In the genomic region with DNA sequence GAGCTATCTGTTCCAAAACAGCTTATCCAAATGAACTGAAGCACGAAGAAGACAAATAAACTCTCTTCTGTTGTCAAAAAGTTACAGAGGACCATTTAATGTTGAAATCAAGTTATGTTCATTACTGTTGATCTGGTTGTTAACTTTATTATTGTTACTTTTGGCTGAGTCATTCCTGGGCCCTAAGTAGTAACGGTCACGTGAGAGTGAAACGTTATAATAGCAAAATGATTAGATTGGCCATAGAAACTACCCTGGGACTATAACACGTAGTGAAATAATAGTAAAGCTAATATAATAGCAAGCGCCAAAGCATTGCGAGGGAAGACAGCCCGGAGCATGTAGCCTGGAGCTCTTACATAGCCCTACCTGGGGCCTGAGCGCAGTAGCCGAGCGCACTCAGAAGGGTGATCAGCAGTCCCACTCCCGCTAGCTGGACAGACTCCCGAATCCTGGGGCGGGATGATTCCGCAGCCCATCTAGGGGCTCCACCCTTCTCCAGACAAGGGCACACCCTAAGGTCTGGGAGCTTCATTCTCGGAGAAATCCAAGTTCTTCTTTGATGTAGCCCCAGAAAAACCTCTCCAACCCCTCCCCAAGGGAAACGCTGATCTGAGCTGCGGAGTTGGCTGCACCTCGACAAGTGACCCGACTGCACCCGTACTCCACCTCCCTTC, we compare ENCODE assay signal across 8 mouse cellular contexts. TPM values are rescaled to one million over a fixed set of nuclear protein-coding genes. Genes with fewer than 3 reads are reported as not detected.
DNase-seq lines count a peak whose midpoint lies in the region; ATAC-seq and TF ChIP-seq lines count a peak whose summit lies in the region.

TSS of gene Acyp1 (minus strand) at position 630 of the 677 bp plus-strand sequence.

- H3K27me3 ChIP-seq in C2C12 (ENCODE audit: control insufficient read depth, insufficient read depth, insufficient read length) (no peaks in the 10 kb centered on the region), Patski (no peaks in the 10 kb centered on the region)
- H3K27me3 ChIP-seq in forebrain, embryonic 11.5 days (ENCODE audit: control insufficient read depth, insufficient read depth, low read length), result no peaks in the 10 kb centered on the region

- intact Hi-C loops in heart, postnatal 10 days (cut with DNase I), result loop anchor here (1.0 to 5.0 kb wide), 2 partner anchors 116 to 144 kb away; no protein-coding TSS in a partner anchor

- H3K79me3 ChIP-seq in C2C12 (ENCODE audit: low read depth), result no peaks in the 10 kb centered on the region

- no peaks in the 10 kb centered on the region for H3K36me3 ChIP-seq in C2C12 (ENCODE audit: control insufficient read depth, insufficient read depth)
- H3K36me3 ChIP-seq in forebrain, embryonic 11.5 days (ENCODE audit: control insufficient read depth, insufficient read depth, low read length), result no peaks in the 10 kb centered on the region
- H3K36me3 ChIP-seq in macrophage (ENCODE audit: inconsistent target), result no peaks in the 10 kb centered on the region

- H3K4me1 ChIP-seq in forebrain, embryonic 11.5 days (replicated peaks; ENCODE audit: control insufficient read depth, insufficient read depth, low read length), result no peaks in the 10 kb centered on the region

- POLR2A ChIA-PET in Patski (lab: Charles Lee), result interaction anchor here (0.6 kb wide), 1 partner anchor 50 kb away, joined by 9 read pairs; no protein-coding TSS in a partner anchor

- no peaks in the 10 kb centered on the region for H3K9me3 ChIP-seq in forebrain, embryonic 11.5 days (ENCODE audit: control insufficient read depth, low read length)

- CTCF ChIA-PET in Patski (lab: Charles Lee), result interaction anchor here (1.2 to 2.4 kb wide), 4 partner anchors 17 to 196 kb away, joined by 3 to 18 read pairs (median 6); no protein-coding TSS in a partner anchor

- TF ChIP-seq CTCF in C2C12 (IDR thresholded peaks at IDR 0.05; ENCODE audit: control insufficient read depth, insufficient read depth, insufficient read length) (no peak), Patski (IDR thresholded peaks at IDR 0.05) (no peak)

- H3K9ac ChIP-seq in forebrain, embryonic 11.5 days (ENCODE audit: low read length), result peak within 1 kb of the TSS; percentile 56

- peak within 1 kb of the TSS; percentile 80 for H3ac ChIP-seq in C2C12 (ENCODE audit: control insufficient read depth, insufficient read length, low read depth)

- in situ Hi-C loops in Patski (cut with MboI; ENCODE audit: low pct_unique_long_range_greater_than_20kb), result loop anchor here (5.0 kb wide), 2 partner anchors 56 to 116 kb away; no protein-coding TSS in a partner anchor

- WGBS in forebrain, embryonic 11.5 days, result 8% methylated on average over 21 of the region's 21 CpGs
- 11% methylated on average over 17 of the region's 21 CpGs for WGBS in macrophage (ENCODE audit: missing documents)

- H3K27ac ChIP-seq in forebrain, embryonic 11.5 days (ENCODE audit: low read depth, low read length), result no peak within 1 kb of the TSS
- no peak within 1 kb of the TSS for H3K27ac ChIP-seq in macrophage

- H3K79me2 ChIP-seq in C2C12 (ENCODE audit: control insufficient read depth, insufficient read depth), result no peaks in the 10 kb centered on the region
- no peaks in the 10 kb centered on the region for H3K79me2 ChIP-seq in macrophage (ENCODE audit: inconsistent target)

- no peak for DNase-seq in Patski (ENCODE audit: low read depth, low spot score)
- DNase-seq in forebrain, embryonic 11.5 days (ENCODE audit: low spot score), result no peak
- DNase-seq in heart, postnatal 10 days, result peak; percentile 67 to 70
- DNase-seq in left cerebral cortex, adult 8-10 months (ENCODE audit: low spot score in 2 of 2), result no peak
- DNase-seq in testis, postnatal 10 days (ENCODE audit: low spot score), result peak; percentile 71
- DNase-seq in cerebellum, adult 8-10 months, result no peak

- no peak for ATAC-seq in Patski
- ATAC-seq in forebrain, embryonic 11.5 days (replicated peaks; ENCODE audit: low FRiP score), result peak; percentile 80

- H3K4me2 ChIP-seq in forebrain, embryonic 11.5 days (ENCODE audit: low read depth, low read length, severe bottlenecking), result peak within 1 kb of the TSS; percentile 60

- H3K4me3 ChIP-seq in C2C12 (ENCODE audit: insufficient read depth, poor library complexity, severe bottlenecking), result peak within 1 kb of the TSS; percentile 51
- peak within 1 kb of the TSS; percentile 36 for H3K4me3 ChIP-seq in forebrain, embryonic 11.5 days (ENCODE audit: low read depth, low read length)
- peak within 1 kb of the TSS; percentile 54 for H3K4me3 ChIP-seq in macrophage (ENCODE audit: inconsistent target)

TF ChIP-seq in C2C12, 6 proteins besides CTCF, POLR2A, EP300 and RAD21:
- TF ChIP-seq MAX (IDR thresholded peaks at IDR 0.05), result no peak
- TF ChIP-seq MYOD1 (IDR thresholded peaks at IDR 0.05; ENCODE audit: control insufficient read depth, insufficient read length, low read depth), result no peak
- TF ChIP-seq USF1 (IDR thresholded peaks at IDR 0.05; ENCODE audit: low read depth), result peak; percentile 95

RNA-seq across cellular contexts. Expression of gene Acyp1, which starts in this region (rescaled TPM):
- polyA plus RNA-seq in C2C12 (2012; fragmentation: generic; extraction: Trizol), result 17.1 TPM
- polyA plus RNA-seq in Patski (2021), result 19.9 TPM
- 53.6 and 61.9 TPM in 2 replicates for polyA plus RNA-seq in forebrain, embryonic 11.5 days (2014; fragmentation: Nextera tagmentation; extraction: Ambion mirVana)
- total RNA-seq in heart, postnatal 10 days (2021), result 10 to 100 TPM; 21.3 to 22.9 TPM
- total RNA-seq in left cerebral cortex, adult 8-10 months (2022), result 10 to 100 TPM; 28.9 to 36.7 (median 30.1) TPM
- 10 to 100 TPM in 1 of 26 experiments, 1 to 10 TPM in 14, not detected in 11; 1.5 to 10.6 (median 4.8) TPM for total RNA-seq in macrophage (2018; cell fraction: chromatin; rRNA removed)
- total RNA-seq in macrophage (2018; cell fraction: cytosol; rRNA removed), result 10 to 100 TPM in 19 of 26 experiments, 1 to 10 TPM in 7; 7.7 to 20.3 (median 12.9) TPM
- 1 to 10 TPM in 24 of 26 experiments, not detected in 2; 1.2 to 9.1 (median 3.0) TPM for total RNA-seq in macrophage (2018; cell fraction: nucleus; rRNA removed)
- 16.2 to 19.5 TPM (median 17.8 TPM) in 3 replicates for polyA plus RNA-seq in macrophage (2018)

Comparison
In these comparisons a context has a peak if more than half of its experiments do, and no peak if none do; other contexts are left out.
1. DNase-seq: peak in heart, postnatal 10 days (2 of 2) and testis, postnatal 10 days (single experiment); none in Patski (single experiment), forebrain, embryonic 11.5 days (single experiment), left cerebral cortex, adult 8-10 months (0 of 2) and cerebellum, adult 8-10 months (single experiment).
2. Peak in every context shown above with its lines, with median percentiles within 50 percentile points of each other: H3K4me3 ChIP-seq.